Mouse (Mus musculus) lung, postnatal 10 days (tissue): Measurements from ENCODE around the gene Cbwd1.
"Not testable (repeated sequence)": the region's sequence is repeated elsewhere in the genome, so short reads cannot be mapped to it uniquely, and the experiment has no call there.

Experiments
- DNase-seq: peaks from one replicate; pipeline ENCODE4 v3.0.0; 2021

Cbwd1 gene

DNA sequence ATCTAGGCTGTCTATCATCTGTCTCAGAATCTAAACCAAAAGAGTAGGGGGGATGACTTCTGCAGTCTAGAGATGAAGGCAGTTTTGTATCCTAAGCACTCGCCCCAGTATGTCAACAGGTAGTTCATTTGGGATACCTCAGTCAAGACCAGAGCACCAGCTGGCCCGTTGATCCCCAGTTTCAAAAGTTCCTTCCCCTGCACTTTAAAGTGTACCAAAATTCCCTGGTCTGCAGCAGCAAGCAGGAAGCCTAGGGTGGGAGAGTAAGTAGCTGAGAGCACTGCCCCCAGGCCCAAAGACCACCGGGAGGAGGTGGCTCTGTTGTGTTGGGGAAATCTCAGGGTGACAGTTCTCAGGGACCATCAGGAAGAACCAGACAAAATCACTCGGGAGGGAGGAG, 64.9 kb downstream of the Cbwd1 start:
- DNase-seq = no peak

GRCm38 (mm10) chr19:24886888-24887287, 74.5 kb downstream of the Cbwd1 start:
- DNase-seq = no peak

DNA sequence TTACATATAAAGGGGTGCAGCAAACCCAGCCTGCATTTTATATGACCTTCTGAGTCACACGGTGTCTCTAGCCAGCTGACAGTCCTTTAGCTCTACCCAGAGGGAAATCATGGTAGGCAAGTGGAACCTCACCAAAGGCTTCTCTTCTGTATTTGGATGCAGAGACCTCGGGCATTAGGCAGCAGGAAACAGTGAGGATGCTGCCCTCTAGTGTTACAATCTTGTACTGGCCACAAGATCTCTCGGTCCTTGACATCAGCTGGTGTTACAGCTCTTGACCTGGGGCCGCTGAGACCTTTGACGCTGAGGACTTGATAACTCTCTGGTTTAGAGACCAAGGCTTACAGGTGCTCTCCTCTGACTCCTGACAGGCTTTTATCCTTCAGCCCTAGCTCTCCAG, 75.9 kb downstream of the Cbwd1 start:
- peak; percentile 68 for DNase-seq

GRCm38 (mm10) chr19:24881237-24881636, 80.2 kb downstream of the Cbwd1 start:
- DNase-seq = no peak

- not testable (repeated sequence) for DNase-seq
These were observed 86.1 kb downstream of the Cbwd1 start, which contains the start of gene Gm10053 for GRCm38 (mm10) chr19:24875129-24875870. Gene Gm10053, plus strand, starts transcription at chr19:24875686.

- DNase-seq = peak; percentile 24
These were observed 87.5 kb downstream of the Cbwd1 start for GRCm38 (mm10) chr19:24873873-24874272.

GRCm38 (mm10) chr19:24871037-24871635, 90.3 kb downstream of the Cbwd1 start:
- peak; percentile 79 for DNase-seq
